Mouse (Mus musculus) liver, adult (tissue): ENCODE results near the gene Pik3r3.

Source experiments
- GATA4 ChIP-seq: IDR thresholded peaks from 2 replicates; pipeline ENCODE4 v1.6.1; 2014; ENCODE audit warnings: mild to moderate bottlenecking, low read length; ENCODE audit not compliant: insufficient replicate concordance

Gene Pik3r3

GRCm38 (mm10) chr4:116304551-116304950 is 83.1 kb downstream of the Pik3r3 start:
- TF ChIP-seq GATA4: no peak

DNA sequence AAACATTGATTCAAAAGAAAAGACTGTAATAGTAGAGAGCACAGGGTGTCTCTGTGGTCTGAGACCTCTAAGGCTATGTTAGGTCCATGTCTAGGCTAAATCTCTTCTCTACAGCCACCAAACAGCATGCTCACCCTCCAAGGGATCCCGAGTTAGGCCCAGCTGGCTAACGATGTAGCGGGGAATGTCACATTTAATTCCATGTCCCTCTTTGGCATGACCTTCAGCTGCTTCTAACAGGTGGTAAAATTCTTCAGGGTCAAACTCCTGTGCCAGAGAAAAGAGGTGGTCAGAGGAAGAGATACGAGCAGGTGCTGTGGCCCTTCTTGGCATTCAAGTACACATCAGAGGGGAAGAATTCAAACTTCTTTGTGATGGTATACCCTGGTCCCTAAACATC is 96.2 kb downstream of the Pik3r3 start:
- no peak for TF ChIP-seq GATA4

DNA sequence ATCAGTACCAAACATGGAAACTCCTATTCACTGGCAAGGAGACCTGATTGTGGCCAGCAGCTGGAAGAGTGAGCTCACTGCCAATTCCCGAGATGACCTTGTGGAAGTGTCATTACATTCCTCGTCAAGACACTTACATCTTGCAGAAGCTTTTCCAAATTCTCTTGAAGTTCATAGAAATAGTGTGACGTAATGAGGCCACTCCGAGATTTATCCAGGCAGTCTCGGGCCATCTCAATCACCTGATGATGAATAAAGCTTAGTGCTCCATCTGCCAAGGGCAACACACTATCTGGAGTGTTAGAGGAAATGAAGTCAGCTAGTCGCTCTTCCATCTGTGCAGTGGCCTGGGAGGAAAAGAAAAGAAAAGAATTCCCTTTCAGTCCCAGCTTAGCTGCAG is 100.7 kb downstream of the Pik3r3 start:
- TF ChIP-seq GATA4: no peak

DNA sequence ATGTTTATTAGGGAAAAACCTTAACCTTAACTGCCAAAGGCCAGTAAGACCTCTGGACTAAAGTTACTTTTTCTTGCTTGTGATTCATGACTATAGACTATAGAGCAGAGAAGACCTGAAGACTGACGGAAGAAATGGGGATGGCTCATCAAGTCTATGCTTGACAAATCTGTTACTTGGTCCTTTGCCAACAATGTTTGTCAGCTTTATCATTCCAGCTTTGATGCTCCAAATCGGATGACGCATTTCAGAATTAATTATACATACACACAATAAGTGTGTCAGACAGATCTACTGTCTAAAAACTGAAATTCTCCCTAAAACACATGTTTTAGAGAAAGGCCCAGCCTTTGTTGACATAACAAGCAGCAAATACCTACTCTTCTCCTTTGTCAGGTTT is 107.8 kb downstream of the Pik3r3 start:
- TF ChIP-seq GATA4: no peak

GRCm38 (mm10) chr4:116336294-116336693 is 114.9 kb downstream of the Pik3r3 start:
- TF ChIP-seq GATA4: no peak

DNA sequence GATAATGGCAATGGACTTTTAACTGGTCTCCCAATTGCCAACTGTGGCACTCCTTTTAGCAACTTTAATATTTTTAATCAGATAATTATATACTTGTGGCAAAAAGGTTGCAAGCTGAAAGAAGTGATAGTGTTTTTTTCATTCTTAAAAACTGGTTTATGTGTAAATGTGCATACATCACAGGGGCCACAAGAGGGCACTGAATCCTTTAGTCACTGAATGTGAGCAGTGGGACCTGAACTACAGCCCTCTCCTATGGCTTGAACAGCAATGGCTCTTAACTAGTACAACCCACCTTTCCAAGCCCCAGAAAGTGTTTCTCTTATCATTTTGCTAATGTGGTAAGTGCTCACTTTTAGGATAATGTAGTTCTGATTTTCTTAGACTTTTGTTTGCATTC is 120.7 kb downstream of the Pik3r3 start:
- TF ChIP-seq GATA4: no peak

DNA sequence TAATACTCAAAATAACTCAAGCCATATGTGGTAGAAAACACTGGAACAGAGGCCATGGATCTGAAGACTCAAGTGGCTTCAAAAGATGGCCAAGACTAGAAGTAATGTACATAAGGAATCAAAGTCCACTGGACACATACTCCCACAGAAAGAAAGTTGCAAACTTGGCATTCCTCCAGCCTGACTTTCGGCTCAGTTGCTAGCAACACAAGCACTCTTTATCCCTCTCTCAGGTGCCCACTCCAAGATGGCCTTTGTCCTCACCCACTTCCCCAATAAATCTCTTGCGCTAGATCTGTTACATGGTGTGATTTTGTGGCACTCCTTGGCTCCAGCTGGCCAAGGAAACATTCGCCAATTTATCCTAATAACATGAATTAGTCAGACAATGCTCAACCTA is 131.1 kb downstream of the Pik3r3 start:
- no peak for TF ChIP-seq GATA4
